Mouse (Mus musculus) hindlimb bud, embryonic 11.5 days (tissue): ENCODE data around the gene Sox5.
A peak's percentile ranks its signal among the peaks of the same experiment; 100 is the strongest.

Source experiments
- DNase-seq: peaks from one replicate; pipeline ENCODE4 v3.0.0-alpha.2; 2012; ENCODE audit warnings: low read depth, low spot score; ENCODE audit errors: extremely low spot score

The Sox5 gene

DNA sequence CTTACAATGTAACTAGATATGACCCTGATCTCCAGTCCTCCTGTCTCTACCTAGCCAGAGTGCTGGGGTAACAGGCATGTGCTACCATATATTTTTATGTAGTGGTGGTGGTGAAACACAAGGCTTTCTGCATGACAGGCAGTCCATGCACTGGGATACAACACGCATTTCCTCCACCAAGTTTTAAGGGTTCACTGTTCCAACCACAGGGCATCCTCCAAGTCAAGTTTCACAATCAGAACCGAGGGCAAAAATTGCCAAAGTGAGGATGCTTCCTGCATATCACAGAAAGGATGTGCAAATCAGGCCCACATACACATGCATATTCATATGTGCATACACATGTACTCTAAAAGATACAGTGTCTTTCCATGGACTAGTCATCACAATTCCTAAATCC lies 888.9 kb downstream of the Sox5 start:
- DNase-seq: no peak

DNA sequence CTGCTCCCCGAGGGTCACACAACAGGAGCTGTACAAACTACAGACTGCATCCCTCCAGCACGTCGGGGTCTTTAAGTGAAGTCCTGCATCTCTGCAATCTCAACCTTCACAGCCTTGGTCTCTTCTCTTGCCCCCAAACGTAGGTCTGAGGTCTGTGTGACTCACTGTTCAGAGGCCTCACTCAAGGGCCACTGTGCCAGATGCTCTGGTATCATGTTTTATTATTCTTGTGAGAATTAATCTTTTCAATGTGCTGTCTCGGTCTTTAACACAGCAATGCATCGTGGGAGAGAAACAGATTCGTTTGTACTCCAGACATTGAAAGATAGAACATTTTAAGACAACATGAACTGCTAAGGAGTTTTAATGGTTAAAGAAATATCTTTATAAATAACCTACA lies 893.2 kb downstream of the Sox5 start:
- DNase-seq: no peak

DNA sequence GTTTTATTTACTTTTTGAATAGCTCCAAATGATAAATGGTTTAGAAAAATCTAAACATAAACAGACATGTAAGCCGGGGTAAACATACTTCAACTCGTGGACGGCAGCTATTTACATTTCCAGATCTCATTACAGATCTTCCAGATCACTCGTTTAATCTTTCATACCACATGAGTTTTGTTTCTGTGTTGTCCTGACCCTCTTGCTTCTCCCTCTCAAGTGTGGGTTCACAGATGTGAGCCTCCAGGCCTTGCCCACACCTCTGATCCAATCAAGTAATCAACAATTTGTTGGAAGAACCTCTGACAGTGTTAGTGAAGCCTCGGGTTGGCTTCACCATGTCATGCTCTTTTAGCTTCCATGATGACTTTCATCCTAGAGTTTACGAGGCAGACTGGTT lies 903.3 kb downstream of the Sox5 start:
- no peak for DNase-seq

DNA sequence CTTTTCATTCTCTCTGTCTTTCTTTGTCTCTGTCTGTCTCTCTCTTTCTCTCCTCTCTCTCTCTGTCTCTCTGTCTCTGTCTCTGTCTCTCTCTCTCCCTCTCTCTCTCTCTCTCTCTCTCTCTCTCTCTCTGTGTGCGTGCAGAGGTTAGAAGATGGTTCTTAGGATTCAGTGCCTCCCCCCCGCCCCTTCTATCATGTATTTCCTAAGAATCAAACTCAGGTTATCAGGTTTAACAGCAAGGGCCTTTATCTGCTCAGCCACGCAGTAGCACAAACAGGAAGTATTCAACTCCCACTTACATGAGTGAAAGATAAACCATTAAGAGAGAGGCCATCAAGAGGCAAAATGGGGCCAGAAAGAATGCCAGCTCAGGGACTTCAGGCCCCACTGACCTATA lies 913.0 kb downstream of the Sox5 start:
- no peak for DNase-seq

DNA sequence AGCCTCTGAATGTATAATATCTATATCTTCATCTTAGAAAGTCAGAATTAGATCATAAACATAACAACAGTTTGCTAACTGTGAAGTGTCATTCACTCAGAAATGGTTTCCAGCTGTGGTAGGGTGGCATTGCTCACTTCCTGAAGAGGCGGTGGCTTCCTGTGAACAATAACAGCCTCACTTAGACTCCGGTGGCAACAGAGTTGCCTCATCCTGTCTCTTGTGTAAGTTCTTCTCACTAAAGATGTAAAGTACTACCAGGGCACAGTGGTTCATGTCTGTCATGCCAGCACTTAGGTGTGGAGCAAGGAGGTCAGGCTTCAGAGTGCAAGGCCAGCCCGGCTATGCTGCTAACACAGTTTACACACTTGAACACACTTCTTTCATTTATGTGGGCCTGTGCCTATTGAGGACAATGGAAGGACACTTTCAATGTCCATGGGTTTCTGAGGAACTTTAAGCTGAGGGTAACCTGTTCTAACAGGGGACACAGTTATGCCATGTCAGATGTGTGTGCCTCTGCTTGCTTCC lies 913.6 kb downstream of the Sox5 start:
- DNase-seq: no peak

DNA sequence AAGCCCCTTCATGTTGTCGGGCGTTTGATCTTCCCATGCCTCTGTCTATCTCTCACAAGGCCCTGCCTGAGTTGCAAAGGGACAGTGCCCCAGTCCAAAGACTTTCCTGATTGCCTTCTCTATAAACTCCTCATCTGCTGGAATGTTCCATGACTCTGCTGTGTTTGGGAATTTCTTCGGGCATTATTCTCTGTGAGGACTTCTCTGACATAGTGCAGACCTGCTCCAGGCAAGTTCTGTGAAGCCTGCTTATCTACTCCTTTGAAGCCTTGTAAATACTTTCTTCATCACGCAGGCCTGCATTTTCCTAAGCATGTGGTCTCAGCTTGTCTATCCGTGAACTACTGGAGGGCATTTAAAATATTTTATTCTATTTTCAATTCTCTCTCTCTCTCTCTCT lies 914.7 kb downstream of the Sox5 start:
- DNase-seq: no peak

DNA sequence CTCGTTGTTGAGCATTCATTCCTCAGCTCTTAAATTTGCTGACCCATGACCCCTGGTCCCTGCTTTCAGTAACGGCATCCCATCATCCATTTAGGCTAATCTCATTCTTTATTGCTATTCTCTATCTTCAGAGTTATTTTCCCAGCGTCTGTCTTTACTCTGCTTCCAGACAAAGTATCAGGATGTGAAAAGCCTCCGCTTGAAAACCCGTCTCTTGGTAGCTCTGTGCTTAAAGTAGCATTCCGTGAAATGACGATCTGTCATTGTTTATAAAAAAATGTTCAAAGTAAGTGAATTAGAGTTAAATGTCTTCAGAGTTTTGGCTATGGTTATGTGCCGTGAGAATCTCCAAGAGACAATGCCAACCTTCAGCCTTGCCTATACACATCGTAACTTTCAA lies 915.2 kb downstream of the Sox5 start:
- no peak for DNase-seq

DNA sequence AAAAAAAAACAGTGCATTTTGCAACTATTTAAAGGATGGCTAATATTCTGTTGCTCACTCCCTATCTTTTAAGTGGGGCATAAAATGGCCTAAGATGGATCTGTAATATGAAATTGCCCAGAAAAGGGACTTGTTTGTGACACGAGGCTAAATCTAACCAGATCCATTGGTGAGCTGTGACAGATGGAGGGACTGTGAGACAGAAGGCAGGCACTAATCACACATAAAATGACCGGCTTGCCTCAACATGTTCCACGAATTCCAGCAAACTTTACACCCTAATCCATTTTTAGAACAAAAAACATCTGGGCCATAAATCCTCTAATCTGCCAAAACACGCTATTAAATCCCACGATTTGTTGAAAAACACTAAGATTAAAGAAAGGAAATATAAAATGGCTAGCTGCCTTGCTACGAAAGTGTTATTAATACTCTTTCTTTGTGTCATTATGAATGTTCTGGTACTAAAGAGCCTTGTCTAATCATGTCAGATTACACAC lies 919.1 kb downstream of the Sox5 start:
- no peak for DNase-seq

DNA sequence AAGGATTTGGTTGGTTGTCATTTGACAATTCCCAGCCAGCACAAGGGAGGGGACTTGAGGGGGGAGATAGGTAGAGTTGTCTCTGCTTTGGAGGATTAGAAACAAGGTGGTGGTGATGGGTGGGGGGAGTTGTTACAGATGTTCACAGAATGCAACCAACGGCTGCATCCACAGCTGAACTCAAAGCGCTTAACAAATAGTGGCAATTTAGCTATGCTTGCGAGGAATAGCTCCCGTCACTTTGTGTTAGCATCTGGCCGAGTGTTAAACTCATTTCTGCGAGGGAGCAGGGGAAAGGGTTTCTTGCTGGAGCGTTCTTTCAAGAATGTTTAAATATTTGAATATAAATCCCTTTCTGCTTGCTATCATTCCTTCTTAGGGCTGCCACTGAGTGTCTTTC lies 921.7 kb downstream of the Sox5 start:
- DNase-seq: no peak

DNA sequence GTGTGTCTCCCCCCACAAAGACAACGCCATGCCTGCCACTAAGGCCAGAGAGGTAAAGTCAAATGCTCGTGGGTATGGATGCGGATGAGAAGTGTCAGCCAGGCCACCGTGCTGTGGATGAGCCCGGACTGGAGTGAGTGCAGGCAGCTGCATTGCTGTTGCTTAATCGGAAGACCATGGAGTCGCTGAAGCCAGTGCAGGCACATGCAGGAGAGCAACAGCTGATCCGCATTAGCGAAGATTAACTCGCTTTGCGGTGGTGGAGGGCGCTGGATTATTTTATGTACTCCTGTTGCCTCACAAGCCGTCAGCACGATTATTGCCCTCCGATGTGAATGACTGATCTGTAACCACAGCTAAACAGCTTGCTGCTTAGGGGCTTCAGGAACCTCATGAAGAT lies 922.2 kb downstream of the Sox5 start:
- DNase-seq: peak; percentile 49

DNA sequence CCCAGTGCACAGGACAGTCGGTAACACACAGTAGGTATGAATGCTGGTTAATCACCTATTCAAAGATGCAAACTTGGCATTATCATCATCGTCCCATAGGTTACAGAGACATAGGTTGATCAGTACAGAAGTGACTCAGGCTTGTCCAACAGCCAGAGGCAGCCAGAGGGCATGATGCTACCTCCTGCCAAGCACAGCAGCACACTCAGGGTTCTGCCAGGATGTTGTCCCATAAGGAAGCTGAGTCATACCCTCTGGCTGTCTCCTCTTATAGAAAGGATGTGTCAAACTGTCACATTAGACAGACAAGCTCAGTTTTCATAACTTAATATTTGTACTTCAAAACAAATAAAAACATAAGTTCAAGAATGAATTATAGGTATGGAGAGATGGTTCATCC lies 923.2 kb downstream of the Sox5 start:
- no peak for DNase-seq

DNA sequence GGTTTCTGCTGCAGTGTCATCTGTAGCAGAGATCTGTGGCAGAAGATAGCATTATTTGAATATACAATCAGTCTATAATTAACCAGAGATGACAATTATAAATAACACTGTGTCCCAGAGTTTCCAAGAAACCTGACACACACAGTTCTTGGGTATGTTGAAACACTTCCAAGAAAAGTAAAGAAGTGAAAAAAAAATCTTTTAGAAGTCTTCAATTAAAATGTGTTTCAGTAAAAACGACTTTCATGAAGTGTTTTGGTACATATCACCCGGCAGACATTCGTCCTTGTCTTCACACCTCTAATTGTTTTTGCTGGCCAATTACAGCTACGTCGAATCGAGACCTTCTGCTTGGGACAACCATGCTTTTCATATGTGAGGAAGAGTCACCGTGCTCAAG lies 924.4 kb downstream of the Sox5 start:
- DNase-seq: no peak

DNA sequence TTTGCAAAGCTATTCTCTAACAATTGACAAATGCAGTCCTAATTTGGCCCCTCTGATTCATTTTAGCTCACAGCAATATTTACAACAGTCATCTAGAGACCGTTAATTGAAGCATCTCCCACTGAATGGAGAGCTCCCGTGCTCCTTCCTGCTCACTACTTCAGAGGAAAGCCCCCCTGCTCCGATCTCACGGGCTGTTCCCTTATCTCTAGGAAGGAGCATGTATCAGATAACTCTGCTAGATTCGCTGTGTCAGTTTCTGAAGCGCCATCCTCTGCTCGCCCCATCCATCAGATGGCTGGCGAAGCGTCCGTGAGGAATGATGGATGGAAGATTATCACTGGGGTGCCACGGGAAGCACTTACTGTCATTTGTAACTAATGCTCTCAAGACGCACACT lies 926.4 kb downstream of the Sox5 start:
- no peak for DNase-seq

DNA sequence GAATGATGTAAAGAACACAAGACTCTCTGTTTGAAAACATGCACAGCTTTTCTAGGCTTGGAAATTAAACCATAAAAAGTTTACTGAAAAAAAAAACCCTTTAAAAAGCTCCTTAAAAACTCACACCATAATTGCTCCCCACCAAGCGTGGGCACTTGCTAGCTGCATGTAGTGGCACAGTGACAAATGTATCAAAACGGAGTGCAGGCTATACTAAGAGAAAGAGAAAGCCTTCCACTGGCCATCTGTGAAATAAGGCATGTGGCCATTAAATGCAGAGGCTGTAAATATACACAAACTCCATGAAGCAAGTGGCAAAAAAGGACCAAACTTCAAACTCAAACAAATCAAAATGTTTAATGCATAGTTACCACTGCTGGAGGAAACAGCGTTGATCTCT lies 927.7 kb downstream of the Sox5 start:
- no peak for DNase-seq

DNA sequence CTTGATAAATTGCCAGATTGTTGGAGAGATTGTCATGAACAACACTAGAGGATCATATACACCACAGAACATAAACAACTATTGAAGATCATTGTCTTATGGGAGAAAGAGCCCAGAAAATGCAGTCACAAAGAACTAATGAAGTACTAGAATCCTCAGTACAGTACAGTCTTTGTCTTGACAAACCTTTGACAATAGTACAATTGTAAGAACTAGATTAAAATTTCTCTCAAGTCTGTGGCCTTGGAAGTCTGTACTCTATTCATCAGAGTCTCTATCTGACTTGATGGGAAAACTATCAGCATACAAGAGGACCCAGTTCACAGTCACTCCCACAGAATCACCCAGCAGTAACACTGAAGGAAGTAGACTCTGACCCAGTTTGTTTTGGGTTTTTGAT lies 936.0 kb downstream of the Sox5 start:
- no peak for DNase-seq

DNA sequence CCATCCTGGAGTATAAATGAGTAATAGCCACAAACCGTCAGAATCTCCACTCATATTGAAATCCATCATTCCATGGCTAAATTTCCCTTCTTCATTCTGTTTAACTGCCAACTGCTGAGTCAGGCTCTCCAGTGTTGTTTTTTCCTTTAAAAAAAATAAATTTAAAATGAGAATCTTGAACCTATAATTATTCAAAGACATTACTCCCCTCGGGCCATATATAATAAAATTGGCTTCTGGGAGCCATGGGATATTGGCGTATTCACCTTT lies 937.1 kb downstream of the Sox5 start:
- no peak for DNase-seq

DNA sequence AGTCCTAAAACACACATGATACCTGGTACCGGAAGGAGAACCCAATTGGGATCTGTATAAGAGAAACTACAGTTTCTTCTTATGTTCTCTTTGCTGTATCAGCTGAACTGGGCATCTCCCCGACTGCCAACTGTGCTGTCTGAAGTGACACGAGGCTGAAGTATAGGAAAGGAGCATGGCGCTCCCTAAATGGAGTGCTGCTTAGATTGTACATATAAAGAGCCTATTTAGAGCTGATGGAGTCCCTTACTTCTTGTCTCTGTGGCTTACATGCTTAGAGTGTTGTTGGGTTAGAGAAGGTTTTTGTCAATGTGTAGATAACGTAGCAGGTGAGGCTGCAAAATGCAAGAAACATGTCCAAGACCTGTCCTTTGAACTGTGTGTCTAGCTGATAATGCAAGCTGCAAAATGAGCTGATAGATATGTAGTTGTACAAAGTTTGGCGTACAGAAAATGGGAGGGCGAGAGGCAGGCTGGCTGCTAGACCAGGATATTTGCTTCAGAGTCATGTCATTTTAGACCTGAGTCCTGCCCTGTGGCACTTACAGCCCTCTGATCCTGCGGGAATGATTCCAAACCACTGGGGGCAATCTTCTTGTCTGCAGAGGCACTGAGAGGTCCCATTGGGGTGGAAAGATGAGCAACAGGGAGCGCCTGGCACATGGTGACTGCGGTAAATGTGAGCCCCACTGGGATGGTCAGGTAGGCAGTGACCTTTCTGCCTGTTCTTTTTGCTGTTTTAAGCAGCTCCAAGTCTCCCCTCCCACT lies 937.7 kb downstream of the Sox5 start:
- DNase-seq: no peak

DNA sequence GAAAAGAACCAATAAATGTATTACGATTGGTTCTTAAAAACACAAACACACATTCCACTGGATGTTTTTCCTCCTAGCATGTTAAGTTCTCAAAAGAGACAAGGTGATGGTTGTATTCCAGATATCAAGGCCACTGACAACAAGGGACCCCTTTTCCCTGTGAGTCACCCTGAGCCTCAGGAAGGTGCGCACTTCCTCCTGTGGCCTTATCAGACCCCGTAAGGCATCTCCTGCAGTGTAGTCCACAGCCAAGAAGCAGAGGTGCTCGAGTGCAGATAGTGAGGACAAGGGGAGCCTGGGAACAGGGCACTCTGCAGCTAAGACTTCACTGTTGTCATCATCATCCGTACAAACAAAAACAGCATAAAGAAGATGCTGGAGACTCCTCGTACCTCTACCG lies 939.8 kb downstream of the Sox5 start:
- no peak for DNase-seq

DNA sequence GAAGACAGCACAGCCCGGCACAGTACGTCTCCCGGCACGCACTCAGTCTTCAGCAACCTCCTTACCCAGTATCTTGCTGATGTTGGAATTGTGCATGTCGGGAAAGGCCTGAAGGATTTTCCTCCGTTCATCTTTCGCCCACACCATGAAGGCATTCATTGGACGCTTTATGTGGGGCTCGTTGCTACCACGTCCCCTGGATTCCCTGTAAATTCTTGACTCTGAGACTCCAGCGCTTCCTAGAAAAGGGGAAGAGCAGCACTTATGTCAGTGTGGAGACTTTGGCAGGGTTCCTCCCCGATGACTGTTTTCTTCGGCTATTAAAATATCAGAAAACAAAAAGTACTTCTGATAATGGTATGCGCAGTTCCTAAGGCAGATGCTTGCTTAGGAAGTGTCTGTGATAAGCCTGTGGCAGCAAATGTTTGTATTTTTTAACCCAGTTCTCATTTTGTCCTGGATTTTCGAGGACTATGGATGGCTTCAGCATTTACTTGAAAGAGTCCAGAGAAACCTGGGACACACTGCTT lies 940.6 kb downstream of the Sox5 start:
- no peak for DNase-seq

DNA sequence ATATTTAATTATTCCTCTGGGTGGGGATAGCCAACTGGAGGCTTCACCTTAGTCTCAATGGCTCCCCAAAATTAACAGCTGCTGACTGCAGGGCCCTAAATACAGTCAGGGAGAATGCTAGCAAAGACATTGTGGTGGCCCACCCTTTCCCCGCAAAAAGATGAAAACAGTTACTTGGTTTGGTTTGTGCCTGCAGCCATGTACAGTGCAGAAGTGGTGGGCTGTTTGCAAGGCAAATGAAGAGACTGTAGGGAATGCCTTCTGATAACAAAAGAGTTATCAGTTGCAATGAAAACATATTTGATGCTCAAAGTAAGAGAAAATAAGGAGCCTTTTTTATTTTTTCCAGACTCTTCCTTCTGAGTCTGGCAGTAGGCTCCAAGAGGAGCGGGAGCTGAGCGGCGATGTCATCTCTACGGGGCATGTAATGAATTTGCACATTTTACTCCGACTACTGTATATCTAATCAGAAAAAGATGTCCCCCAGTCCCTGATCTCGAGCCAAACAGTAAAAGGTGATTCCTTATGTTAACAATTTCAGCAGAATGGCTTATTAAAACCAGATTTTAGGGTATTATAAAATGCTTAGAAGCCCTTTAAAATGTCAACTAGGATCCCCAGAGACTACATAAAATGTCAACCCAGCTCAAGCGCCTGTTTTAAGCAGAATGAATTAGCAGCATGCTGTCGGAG lies 943.2 kb downstream of the Sox5 start:
- peak; percentile 64 for DNase-seq

DNA sequence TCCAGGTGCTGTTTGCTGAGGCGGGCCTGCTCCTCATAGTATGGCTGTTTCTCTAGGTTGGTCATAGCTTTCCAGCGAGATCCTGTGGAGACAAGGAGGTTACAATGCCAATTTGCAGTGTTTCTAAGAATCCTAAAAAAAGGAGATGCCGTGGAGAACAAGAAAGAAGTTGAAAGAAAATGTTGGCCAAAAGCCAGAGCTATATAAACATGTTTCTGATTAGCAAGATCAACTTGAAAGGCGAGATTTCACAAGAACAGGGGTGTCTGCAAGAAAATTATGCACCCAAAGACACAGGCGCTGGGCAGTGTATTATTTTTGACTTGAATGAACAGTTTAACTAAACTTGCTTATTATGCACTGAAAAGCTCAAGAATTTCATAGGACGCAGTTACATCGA lies 946.4 kb downstream of the Sox5 start:
- DNase-seq: no peak

DNA sequence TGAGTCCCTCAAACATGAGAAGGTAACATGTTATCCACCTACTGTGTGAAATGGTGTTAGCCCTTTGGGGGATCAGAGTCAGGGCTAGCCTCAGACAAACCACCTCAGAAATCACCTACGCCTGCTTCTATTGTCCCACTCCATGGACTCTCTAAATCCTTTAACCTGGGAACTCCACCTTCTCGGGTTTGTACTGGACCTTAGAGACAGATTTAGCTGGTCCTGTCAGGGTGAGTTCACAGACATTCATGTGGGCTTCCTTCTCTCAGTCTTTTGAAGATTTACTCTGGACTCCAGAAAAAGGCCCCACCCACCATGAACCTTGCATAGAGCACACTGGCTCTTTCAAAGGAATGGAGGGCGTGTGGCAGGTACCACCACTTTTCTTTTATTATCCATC lies 947.8 kb downstream of the Sox5 start:
- DNase-seq: no peak
